Mouse (Mus musculus): ENCODE results near the gene Nck1. TPM values are rescaled to one million over a fixed set of nuclear protein-coding genes. Genes with fewer than 3 reads are reported as not detected.

Nck1 gene
- total and polyA plus RNA-seq, 2 experiments from 2014 or later = 37.9 to 58.8 TPM

DNA sequence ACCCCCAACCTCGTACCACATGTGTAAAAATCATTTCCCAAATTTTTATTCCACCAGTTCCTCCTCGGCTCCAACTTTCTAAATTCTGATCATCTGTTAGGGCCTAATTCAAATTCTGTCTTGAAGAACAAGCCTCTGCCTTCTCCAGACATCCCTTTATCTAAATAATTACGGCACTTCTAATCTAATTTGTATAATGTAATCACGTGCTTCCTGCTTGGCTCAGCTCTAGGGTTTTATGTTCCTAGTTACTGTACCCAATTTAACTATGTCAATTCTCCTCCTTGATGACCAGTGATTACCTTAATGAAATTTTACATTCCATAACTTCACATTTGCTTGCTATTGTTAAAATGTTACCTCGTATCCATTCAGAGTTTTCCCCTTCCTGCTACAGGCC, 9.8 kb upstream of the Nck1 start:
- Histone ChIP-seq H3K27ac (ENCODE audit: low read depth) (no peak overlapping the region), H3K9me3 (replicated peaks; ENCODE audit: control insufficient read depth, low read length) (no peaks in the 10 kb centered on the region), H3K9ac (replicated peaks; ENCODE audit: low read depth, low read length) (no peak overlapping the region), H3K36me3 (replicated peaks; ENCODE audit: control insufficient read depth, insufficient read depth, low read length) (peaks cover 7% of the 10 kb centered on the region; the same call in 1 of the 2 replicates), H3K4me2 (ENCODE audit: low read depth, low read length) (no peak overlapping the region), H3K4me3 (ENCODE audit: low read depth, low read length) (no peak overlapping the region), H3K4me1 (ENCODE audit: control insufficient read depth, insufficient read depth) (no peaks in the 10 kb centered on the region), H3K27me3 (ENCODE audit: control insufficient read depth, insufficient read depth, low read length) (no peaks in the 10 kb centered on the region)
- TF ChIP-seq CTCF (IDR thresholded peaks at IDR 0.05; ENCODE audit: low read depth) = no peak
- TF ChIP-seq EP300 (IDR thresholded peaks at IDR 0.05; ENCODE audit: low read depth) = no peak
- ATAC-seq (ENCODE audit: insufficient read depth, low read depth) (no peak), DNase-seq (ENCODE audit: low spot score) (no peak)
- WGBS = 62% methylated on average over 5 of the region's 5 CpGs

DNA sequence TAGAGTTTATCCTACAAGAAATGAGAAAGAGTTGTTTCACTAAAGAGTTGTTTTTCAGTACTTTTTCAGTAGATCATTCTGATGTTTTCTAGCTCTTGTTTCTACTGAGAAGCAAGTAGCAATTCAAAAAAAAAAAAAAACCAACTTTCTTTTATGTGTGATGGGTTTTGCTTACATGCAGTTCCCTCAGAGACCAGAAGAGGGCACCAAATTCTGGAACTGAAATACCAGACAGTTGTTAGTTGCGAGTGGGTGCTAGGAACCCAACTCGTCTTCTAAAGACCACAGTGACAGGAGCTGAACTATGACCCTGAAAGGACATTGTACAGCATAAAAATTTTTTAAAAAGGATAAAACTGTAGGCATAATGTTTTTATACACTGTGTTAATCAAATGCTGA, 2.4 kb upstream of the Nck1 start:
- Histone ChIP-seq H3K36me3 (replicated peaks; ENCODE audit: control insufficient read depth, insufficient read depth, low read length) (peaks cover 12% of the 10 kb centered on the region), H3K9ac (replicated peaks; ENCODE audit: low read depth, low read length) (no peak overlapping the region), H3K4me2 (ENCODE audit: low read depth, low read length) (no peak overlapping the region), H3K27ac (ENCODE audit: low read depth) (no peak overlapping the region), H3K4me1 (ENCODE audit: control insufficient read depth, insufficient read depth) (peaks cover 18% of the 10 kb centered on the region), H3K4me3 (ENCODE audit: low read depth, low read length) (no peak overlapping the region), H3K9me3 (replicated peaks; ENCODE audit: control insufficient read depth, low read length) (no peaks in the 10 kb centered on the region; the same call in 1 of the 2 replicates), H3K27me3 (ENCODE audit: control insufficient read depth, insufficient read depth, low read length) (no peaks in the 10 kb centered on the region)
- TF ChIP-seq EP300 (IDR thresholded peaks at IDR 0.05; ENCODE audit: low read depth) = no peak
- TF ChIP-seq CTCF (IDR thresholded peaks at IDR 0.05; ENCODE audit: low read depth) = peak; percentile 44
- DNase-seq (ENCODE audit: low spot score) = no peak
- no peak for ATAC-seq (ENCODE audit: insufficient read depth, low read depth)
- WGBS = 90% methylated on average over 2 of the region's 2 CpGs

DNA sequence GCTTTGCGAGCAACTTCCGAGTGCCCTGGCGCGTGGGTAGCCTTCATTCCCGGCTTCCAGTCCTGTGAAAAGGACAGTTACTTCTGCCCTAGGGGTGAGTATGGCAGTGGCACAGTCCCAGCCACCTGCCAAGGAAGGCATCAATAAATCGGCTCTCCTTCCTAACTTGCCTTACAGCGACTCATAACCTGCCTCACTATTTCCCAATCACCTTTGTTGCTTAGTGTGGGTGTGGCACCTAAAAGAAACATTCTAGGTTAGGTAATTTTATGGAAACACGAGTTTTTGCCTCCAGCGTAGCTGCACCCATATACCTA, 618 bp upstream of the Nck1 start:
- TF ChIP-seq CTCF (IDR thresholded peaks at IDR 0.05; ENCODE audit: low read depth) = no peak
- no peak for TF ChIP-seq EP300 (IDR thresholded peaks at IDR 0.05; ENCODE audit: low read depth)
- peak; percentile 24 for DNase-seq (ENCODE audit: low spot score)
- peak overlapping the region; percentile 88 for H3K27ac ChIP-seq (ENCODE audit: low read depth)
- no peaks in the 10 kb centered on the region for H3K27me3 ChIP-seq (ENCODE audit: control insufficient read depth, insufficient read depth, low read length)
- peak overlapping the region; percentile 80 for H3K4me2 ChIP-seq (ENCODE audit: low read depth, low read length)
- peak overlapping the region; percentile 94 for H3K9ac ChIP-seq (replicated peaks; ENCODE audit: low read depth, low read length)
- H3K9me3 ChIP-seq (replicated peaks; ENCODE audit: control insufficient read depth, low read length) = no peaks in the 10 kb centered on the region; the same call in 1 of the 2 replicates
- peaks cover 5% of the 10 kb centered on the region; the same call in 1 of the 2 replicates for H3K36me3 ChIP-seq (replicated peaks; ENCODE audit: control insufficient read depth, insufficient read depth, low read length)
- WGBS = 8% methylated on average over 9 of the region's 9 CpGs
- H3K4me1 ChIP-seq (ENCODE audit: control insufficient read depth, insufficient read depth) = peaks cover 19% of the 10 kb centered on the region
- peak overlapping the region; percentile 97 for H3K4me3 ChIP-seq (ENCODE audit: low read depth, low read length)
- ATAC-seq (ENCODE audit: insufficient read depth, low read depth) = no peak

DNA sequence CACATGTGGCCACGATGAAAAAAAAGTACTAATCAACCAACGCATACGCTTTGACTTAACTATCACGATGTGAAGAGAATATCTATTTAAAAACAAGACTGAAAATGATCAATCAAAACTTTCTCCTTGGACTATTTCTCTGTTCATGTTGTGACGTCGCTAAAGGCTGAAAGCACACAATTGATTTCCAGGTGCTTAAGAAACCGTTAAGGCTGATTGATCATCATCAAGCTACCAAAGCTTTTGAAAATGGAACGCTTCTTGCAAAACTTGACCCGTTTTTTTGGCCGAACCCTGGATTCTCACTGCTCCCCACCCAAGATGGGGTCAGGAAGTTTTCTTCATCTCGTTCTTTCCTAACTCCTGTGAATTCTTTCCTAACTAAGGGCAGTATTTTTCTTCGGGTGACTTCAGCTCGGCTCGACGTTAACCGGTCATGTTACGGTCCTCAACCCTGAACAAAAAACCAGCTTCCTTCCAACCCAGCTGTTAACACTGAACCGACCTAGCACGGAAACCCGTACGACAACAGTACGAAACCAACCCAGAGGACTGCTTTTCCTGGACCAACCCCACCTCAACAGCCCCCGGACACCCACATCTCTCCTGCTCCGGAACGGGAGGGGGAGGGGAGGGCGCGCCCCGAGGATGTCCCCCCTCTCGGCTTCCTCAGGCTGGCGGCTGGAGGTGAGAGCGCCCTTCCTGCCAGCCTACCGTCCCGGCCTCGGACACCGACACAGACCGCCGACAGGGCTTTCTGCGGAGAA, 803 bp downstream of the Nck1 start:
- under 1% methylated on average over 38 of the region's 38 CpGs for WGBS
- peak overlapping the region; percentile 82 for H3K4me2 ChIP-seq (ENCODE audit: low read depth, low read length)
- DNase-seq (ENCODE audit: low spot score) = peak; percentile 23

DNA sequence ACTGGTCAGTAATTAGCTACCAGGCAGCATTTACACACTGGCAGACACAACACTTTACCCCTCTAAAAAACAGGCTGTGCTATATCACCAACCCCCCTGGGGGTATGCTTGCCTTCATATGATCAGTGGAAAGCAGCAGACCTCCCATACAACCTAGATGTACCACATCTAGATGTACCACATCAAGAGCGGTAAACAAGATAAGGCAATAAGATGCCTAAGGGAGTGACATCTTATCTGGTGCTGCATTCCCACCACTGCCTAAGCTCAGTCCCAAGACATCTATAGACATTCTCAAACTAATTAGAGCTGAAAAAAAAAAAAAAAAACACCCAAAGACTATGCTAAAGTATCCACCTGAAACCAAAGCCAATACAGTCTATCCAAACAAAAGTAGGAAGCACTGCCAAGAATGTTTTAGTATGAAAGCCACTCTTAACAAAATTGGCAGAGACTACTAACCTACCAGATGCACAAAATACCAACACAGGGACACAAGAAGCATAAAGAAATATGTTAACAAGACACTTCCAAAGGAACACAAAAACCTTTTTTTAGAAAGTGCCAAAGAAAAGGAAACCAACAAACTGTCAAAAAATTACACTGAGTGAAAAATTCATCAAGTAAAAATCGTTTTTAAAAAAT, 10.2 kb downstream of the Nck1 start:
- Histone ChIP-seq H3K27me3 (ENCODE audit: control insufficient read depth, insufficient read depth, low read length) (no peaks in the 10 kb centered on the region), H3K27ac (ENCODE audit: low read depth) (0 out of 2 replicates have a peak overlapping the region, but pooled peaks have one; percentile 18), H3K9me3 (replicated peaks; ENCODE audit: control insufficient read depth, low read length) (no peaks in the 10 kb centered on the region), H3K4me3 (ENCODE audit: low read depth, low read length) (no peak overlapping the region), H3K36me3 (replicated peaks; ENCODE audit: control insufficient read depth, insufficient read depth, low read length) (no peaks in the 10 kb centered on the region), H3K4me2 (ENCODE audit: low read depth, low read length) (no peak overlapping the region), H3K9ac (replicated peaks; ENCODE audit: low read depth, low read length) (no peak overlapping the region), H3K4me1 (ENCODE audit: control insufficient read depth, insufficient read depth) (peaks cover 26% of the 10 kb centered on the region)
- no peak for ATAC-seq (ENCODE audit: insufficient read depth, low read depth)
- WGBS = 76% methylated on average over 2 of the region's 2 CpGs
- TF ChIP-seq EP300 (IDR thresholded peaks at IDR 0.05; ENCODE audit: low read depth) (no peak), CTCF (IDR thresholded peaks at IDR 0.05; ENCODE audit: low read depth) (no peak)
- DNase-seq (ENCODE audit: low spot score) = no peak

More for the DNA sequence above, 803 bp downstream of the Nck1 start:
- Histone ChIP-seq H3K36me3 (replicated peaks; ENCODE audit: control insufficient read depth, insufficient read depth, low read length) (peaks cover 5% of the 10 kb centered on the region; the same call in 1 of the 2 replicates), H3K27me3 (ENCODE audit: control insufficient read depth, insufficient read depth, low read length) (no peaks in the 10 kb centered on the region), H3K4me3 (ENCODE audit: low read depth, low read length) (peak overlapping the region; percentile 97), H3K4me1 (ENCODE audit: control insufficient read depth, insufficient read depth) (peaks cover 19% of the 10 kb centered on the region), H3K9ac (replicated peaks; ENCODE audit: low read depth, low read length) (peak overlapping the region; percentile 94), H3K9me3 (replicated peaks; ENCODE audit: control insufficient read depth, low read length) (no peaks in the 10 kb centered on the region; the same call in 1 of the 2 replicates), H3K27ac (ENCODE audit: low read depth) (peak overlapping the region; percentile 88)
- ATAC-seq (ENCODE audit: insufficient read depth, low read depth) = peak; percentile 40
- peak; percentile 39; the same call in 1 of the 2 replicates for TF ChIP-seq EP300 (IDR thresholded peaks at IDR 0.05; ENCODE audit: low read depth)
- TF ChIP-seq CTCF (IDR thresholded peaks at IDR 0.05; ENCODE audit: low read depth) = no peak

Measured in heart, postnatal 0 days (tissue).